Mouse (Mus musculus) frontal cortex, postnatal 25 days (tissue): Measurements from ENCODE around the gene 4930579F01Rik.
"Not testable (repeated sequence)": the region's sequence is repeated elsewhere in the genome, so short reads cannot be mapped to it uniquely, and the experiment has no call there.

ENCODE experiments used
- DNase-seq, 2 experiments: peaks; one replicate each; pipeline ENCODE4 v3.0.0; 2022; ENCODE audit warnings: low spot score in 2 of 2

Gene 4930579F01Rik

DNA sequence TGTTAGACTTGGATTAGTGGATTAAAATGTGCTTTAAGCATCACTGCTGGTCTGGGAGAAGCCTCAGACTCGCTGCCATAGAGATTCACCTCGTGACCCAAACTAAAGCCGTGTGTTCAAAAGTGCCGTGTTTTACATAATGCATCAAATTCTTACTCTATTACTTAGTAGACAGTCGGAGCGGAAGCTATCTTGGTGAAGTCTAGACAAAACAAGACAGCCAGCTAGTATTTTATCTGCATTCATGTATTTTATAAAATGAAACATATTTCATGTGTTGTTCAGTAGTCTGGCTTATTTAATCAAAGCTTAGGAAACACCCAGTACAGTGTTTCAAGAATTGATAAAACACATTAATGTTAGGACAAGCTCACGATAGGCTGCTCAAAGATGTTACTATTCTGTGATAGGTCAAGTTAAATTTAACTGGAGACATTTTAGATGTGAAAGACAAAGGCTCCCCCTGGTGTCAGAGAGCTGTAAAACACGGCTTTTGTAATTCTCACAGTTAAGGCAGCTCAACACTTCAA is 48.9 kb downstream of the 4930579F01Rik start, which contains the start of gene Mttp:
Gene Mttp, minus strand, starts transcription at position 327 of the 530 bp plus-strand sequence.
- DNase-seq, result peak; percentile 61 to 63

DNA sequence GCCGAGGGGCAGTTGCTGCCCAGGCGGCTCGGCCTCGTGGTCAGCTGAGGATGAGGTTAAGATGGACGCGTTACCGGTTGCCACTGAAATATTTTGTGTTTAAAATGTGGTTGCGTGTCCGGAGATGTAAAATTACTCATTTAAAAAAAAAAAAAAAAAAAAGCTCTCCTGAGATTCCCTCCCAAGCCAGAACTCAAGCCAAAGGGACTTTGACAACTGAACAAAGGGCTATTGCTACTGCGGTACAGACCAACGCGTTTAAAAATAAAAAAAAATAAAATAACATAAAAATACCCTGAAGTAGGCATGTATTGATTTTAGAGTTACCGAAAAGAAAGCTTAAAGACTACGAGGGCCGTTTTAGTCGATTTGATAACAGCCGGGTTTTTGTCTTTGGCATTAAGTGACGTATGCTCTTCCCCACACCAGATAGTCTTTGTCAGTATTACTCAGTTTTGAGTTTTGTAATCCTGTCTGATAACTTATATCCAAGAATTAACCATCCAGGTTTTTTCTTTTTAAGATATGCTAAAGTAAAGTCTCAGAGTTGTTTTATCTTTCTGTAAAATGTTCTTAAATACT is 49.5 kb downstream of the 4930579F01Rik start:
- no peak for DNase-seq

DNA sequence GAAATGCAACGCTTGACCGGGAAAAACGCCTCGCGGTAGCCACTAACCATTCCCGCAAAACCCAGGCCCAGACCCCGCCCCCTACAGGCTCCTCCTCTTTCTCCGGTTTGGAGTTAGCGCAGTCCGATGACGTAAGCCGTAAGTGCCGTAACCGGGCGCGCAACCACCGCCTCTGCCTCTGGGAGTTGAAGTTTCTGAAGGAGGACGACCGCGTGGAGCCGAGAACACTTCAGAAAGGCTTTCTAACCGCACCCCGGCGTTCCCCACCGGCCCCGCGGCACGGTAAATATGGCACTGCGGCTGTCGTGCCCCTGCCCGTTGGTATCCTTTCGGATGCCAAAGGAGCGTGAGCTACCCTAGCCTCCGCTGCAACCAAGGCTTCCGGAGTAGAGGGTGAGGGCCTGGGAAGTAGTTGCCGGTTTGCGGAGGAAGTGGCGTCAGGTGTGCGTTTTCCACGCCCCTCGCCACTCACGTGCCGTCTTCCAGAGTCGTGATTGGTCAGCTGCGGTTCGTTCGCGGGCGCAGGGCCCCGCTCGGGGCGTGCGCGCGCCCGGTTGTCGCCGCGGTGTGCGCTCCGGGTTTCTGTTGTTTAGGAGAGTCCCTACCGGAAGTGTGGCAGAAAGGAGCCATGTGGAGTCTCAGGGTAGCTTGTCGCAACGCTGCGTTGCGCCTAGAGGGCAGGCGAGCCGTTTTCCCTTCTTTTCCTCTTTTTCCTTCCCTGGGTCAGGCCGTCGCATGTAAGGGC is 50.1 kb downstream of the 4930579F01Rik start, which contains the start of gene Trmt10a:
Gene Trmt10a, plus strand, starts transcription at position 134 of the 745 bp plus-strand sequence.
- peak; percentile 96 to 98 for DNase-seq

DNA sequence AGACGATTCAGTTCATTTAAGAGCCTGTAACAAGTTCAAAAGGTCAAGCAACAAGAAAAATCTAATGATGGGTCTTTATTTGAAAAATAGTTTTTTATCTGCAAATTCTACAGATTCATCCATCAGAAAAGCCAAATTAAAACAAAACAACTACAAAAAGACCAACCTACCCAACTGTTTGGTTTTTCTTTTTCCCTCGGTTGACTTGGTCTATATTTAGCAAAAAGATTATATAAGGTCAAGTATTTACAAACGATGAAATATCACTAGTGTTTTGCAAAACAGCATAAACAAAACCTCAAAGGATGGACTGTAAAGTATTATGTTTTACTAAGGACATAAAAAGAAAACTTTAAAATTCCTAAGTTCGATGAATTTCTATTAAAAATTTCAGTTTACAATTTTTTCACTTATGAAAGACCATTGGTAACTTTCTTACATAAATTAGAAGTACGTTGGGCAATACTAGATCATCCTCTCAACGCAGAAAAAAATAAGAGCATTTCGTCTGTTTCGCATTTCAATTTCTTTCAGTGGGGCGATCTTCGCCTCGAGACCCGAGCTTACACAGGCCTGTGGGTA is 50.8 kb downstream of the 4930579F01Rik start:
- DNase-seq, result no peak

DNA sequence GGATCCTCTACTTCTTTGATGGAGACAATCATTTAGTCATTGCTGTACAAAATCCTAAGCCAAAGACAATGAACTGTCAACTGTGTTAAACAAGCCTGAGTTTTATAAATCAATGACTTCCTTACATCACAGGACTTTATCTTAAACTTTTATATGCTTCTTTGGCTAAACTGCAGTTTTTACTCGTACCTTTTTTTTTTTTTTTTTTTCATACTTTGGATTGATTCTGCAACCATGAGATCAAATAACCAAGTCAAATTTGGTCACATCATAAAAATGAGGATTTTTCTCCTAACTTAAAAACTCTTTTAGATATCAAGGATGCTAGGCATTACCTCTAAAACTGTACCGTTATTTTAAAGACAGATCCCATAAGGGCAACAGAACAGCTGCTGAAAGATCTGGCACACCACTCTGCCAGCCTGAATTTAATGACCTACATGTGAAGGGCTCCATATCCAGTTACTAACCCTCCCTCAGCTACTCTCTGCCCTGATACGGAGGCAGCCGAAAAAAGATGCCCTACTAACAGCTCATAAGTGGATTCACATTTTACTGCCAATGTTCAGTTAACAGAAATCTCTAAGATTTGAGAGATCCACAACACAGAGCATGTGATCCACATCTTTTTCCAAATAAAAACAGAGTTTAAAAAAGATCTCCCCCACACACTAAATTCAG is 51.4 kb downstream of the 4930579F01Rik start:
- no peak for DNase-seq

DNA sequence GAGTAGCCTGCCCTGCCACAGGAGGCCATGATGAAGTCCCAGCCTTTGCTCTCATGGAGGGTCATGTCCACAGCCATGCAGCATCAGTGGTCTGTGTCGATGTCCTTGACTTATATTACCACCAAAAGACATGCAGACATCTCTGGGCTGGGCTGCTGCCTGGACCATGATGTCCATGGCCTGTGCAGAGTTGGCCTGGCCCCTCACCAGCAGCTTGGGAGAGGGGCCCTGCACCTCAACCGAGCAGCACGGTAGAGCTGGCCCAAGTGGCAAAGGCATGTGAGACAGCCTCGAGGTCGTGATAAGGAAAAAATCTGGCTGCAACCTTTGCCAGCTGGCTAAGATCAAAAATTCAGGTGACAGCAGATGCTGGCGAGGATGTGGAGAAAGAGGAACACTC is 54.0 kb downstream of the 4930579F01Rik start:
- no peak for DNase-seq

DNA sequence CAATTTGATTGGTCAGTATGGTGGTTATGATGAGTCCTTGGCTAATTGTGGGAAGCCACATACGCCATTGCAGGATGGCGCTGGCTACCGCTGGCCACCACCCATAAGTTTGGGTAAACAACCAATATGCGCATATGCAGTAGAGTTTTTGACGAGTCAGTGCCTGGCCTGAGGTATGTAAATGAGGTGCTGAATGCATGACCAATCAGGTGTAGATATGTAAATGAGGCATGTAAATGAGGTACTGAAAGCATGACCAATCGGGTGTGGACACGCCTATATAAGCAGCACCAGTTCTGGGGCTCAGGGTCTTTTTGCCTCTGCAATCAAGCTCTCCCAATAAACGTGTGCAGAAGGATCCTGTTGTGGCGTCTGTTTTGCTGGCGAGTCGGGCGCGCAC is 55.5 kb downstream of the 4930579F01Rik start:
- not testable (repeated sequence) for DNase-seq

DNA sequence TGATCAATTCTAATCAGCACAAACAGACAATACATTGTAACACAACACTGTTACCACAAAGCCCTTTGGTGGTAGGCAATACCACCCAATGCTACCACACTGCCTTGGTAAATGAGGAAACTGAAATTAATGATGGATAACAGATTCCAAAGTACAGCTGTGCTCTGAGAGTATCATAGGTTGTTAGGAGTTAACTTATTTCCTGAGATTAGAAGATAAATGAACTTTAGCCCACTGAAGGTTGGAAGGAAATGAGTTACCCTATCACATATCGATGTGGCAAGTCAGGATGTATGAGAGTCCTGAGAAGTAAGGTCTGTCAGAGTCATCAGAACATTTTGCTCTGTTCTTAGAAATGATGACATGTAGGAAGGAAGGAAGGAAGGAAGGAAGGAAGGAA is 59.1 kb downstream of the 4930579F01Rik start:
- DNase-seq, result no peak

DNA sequence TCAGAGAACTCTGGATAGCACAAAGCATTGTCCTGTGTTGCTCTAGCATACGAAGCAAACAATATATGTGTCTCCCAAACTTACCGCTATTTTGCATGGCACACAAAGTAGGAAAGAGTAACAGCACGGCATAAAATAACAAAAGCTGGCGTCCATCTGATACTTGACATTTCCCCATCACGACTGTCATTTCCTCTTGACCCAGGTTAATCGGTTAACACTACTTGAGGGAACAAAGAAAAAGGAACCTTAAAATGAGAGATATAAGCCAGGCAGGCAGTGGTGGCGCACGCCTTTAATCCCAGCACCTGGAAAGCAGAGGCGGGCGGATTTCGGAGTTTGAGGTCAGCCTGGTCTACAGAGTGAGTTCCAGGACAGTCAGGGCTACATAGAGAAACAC is 59.7 kb downstream of the 4930579F01Rik start:
- DNase-seq, result no peak

DNA sequence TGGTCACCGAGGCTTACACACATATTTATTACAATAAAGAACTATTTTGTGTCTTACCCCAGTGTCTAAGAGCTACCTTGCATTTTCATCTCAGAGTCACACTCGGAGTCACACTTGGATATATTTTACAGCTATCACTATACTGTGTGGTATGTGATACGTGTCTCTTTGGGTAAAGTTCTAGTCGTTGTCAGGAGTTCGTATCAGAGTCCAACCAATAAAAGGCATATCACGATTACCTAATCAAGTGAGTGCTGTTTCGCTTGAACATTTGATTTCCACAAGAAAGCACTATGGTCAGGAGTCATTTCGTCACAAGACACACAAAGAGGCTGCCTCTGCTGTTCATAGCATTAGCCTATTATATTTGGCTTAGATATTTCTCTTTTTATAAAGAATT is 60.2 kb downstream of the 4930579F01Rik start:
- no peak for DNase-seq

DNA sequence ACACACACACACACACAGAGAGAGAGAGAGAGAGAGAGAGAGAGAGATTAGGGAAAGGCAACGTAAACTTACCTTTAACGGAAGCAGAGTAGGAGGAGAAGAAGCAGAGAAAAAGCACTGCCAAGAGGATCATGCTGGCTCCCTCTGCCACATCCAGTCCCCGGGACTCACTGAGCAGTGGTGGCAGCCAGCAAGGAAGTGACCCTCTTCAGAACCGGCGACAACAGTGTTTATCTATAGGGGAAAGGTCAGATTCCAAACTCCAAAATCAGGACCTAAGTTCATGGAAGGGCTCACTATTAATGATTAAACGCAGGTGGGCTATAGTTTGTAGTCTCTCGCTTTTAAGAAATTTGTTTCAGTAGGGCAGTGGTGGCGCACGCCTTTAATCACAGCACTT is 62.5 kb downstream of the 4930579F01Rik start:
- no peak for DNase-seq

DNA sequence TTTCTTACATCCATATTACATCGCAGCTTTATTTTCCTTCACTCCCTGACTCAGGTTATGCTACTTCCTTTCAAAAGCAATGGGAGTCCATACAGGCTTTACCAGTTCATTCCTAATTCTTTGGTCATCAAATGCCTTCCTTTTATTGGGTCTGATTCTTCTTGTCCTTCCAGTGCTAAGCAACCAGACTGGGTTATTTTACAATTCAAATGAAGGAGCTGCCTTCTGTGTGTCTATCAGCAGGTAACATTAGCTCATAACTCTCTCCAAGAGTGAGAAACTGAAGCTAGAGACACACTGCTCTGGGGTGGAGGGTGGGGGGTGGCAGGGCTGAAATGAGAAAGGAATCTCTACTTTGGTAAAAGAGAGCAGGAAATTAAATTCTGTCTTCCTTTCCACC is 62.9 kb downstream of the 4930579F01Rik start:
- no peak for DNase-seq

DNA sequence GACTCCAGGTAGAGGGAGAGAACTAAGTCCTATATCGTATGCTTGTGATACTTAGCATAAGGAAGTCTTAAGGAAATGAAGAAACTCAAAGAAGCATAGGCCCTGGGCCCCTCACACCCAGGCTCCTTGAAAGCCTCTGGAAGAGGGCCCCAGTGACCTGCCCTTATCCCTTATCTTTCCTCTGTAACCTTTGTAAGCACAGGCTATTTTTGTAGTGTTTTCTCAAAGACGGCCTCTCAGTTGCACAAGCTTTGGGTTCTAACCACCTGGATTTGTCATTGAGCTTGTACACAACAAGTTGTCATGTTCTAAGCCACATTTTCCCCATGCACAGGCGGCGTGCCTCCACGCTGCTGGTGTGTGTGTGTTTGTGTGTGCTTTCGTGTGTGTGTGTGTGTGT is 64.5 kb downstream of the 4930579F01Rik start:
- DNase-seq, result no peak

DNA sequence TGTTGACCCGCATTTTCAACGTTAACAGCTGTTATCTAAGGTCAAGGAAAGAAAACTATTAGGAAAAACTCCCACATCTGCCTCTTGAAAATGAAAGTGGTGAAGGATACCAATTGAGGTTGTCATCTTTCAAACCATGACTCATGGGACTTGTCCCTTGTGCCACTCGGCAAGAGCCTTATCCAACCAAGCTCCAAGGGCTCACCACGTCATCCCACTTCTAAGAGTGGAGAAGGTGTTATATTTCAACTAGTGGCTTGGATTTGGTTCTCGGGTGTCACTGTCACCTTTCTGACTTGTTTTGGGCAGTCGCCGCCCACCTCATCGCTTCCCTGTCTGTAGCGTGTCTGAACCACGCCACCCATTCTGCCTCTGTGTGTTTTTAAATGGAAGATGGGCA is 69.8 kb downstream of the 4930579F01Rik start:
- no peak for DNase-seq

DNA sequence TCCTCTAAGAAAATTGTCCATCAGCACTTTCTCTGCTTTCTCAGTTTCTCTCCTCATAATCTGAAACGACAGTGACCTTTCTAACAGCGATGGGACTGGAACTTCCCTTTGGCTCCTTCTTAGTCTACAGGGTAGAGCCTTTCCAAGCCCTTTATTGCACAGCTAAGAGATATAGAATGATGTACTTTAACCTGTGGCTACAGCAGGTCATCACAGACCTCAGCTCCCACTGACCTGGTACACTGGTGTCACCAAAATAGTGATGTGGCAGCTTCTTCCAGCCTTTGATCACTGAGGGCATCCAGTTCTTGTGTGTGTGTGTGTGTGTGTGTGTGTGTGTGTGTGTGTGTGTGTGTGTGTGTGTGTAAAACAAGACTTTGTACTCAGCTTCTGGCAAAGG is 72.2 kb downstream of the 4930579F01Rik start:
- DNase-seq, result no peak

DNA sequence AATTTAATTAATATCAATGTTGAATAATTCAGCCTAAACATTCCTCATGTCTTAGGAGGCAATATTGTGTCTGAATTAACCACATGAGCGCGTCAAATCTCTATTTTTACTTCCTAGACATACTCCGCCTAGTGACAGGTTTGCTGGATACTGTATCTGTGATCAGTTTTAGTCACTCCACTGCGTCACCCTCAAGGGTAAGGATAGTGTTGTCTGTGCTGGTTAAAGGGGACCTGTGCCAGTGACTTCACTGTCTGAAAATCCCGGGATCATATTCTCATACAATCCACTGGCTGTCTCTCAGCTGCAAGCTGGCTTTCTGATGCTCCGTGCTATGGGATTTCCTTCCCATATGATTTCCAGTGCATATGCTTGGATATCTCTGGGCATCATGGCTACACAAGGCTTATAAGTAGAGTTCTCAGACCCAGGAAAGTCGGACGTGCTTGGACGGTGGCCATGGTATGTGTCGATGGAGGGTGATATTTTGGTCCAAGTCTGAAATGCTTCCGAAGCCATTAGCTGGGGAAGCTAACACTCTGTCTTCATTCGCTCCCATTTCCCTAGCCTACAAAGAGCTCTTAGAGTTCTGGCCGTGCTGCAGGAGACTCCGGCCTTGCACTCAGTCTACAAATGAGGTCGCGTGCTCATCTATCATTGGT is 74.0 kb downstream of the 4930579F01Rik start:
- no peak for DNase-seq

DNA sequence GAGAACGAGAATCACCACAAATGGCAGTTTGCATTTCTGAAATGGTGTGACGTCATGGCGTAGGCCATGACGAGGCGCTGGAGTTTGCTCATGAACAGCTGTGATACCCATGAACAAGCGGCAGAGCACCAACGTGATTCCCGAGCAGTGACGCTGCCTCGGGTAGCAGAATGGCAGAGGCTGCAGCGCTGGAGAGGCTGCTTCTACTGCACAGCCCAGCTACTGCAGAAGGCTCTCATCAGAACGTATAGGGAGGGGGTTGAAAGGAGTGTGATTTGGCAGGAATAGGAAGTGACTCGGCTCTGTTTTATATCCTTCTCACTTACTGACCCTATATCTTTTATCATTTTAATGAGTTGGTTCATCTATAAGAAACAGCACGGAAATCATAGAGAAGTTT is 74.8 kb downstream of the 4930579F01Rik start:
- no peak for DNase-seq

DNA sequence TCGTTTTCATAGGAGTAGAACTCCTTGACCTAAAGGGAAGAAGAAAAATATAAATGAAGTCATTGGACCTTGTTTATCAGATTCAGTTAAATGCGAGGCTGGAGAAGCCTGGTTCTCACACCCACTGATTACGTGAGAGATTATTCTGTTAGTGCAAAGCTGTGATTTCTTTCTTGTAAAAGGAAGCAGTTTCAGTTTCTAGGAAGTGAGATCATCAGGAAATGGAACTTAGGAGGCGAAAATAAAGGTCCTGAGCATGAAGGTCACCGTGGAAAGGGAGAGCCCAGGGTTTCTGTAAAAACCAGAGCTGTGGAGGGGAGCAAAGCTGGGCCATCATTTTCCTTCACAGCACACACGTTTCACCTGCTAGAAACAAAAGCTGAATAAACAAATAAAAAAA is 75.2 kb downstream of the 4930579F01Rik start:
- no peak for DNase-seq

DNA sequence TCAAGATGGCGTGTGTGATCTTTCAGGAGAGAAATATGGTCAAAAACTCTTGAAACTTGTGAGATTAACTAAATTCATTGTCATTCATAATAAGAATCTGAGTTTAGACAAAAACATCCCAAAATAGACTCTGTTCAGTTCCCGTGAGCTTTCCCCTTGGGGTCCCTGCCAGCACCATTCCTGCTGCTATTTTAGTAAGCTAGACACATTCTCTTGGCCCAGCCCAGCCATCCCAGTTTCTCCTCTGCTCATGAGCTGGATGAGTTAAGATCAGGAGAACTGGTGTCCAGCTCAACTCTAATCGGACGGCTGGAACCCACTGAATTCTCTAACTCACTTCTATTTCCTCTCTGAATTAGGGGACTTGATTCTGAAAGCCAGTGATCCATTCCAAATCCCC is 76.8 kb downstream of the 4930579F01Rik start:
- DNase-seq, result no peak

DNA sequence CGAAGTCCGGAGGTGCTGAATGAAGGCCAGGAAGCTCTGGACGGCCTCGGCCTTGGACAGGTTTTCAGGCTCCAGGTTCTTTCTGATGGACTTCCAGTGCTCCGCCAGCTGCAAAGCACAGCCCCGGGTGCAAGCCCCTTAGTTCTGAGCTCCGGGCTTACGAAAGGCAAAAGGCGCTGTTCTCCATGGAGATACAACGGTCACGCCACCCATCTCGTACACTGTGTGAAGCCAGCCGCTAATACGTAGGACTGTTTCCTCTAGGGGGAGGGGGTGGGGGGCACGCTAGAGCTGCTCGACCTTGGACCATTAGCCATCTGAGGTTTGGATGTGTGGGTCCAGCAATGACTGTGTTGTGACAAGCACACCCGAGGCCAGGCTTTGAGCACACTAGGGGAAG is 79.5 kb downstream of the 4930579F01Rik start:
- DNase-seq, result no peak
